Mouse (Mus musculus): Measurements from ENCODE around the gene Ldb3. TPM values are rescaled to one million over a fixed set of nuclear protein-coding genes. Genes with fewer than 3 reads are reported as not detected.

Gene Ldb3
- polyA plus RNA-seq (2017; shearing (Covaris generic)) = not detected

DNA sequence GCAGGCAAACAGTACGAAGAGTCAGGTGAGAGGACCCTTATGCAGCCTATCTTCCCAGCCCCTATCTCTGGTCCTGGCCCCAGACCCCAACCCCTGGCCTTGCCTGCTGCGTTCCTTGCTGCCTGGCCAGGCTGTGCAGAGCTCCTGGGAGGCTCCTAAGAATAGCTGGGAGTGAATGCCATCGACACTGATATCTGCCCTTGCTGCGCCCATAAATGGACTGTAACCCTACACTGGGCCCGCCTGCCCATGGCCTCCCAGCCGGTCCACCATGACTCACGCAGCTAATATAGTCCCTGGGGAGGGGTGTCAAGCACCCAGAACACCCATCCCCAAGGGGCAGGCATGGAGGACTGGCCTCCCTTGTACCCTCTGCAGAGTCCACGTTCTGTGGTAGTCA lies at the start of gene Ldb3:
Ldb3 (minus strand) TSS at position 185 of the 400 bp plus-strand sequence.
- no peak for ATAC-seq

DNA sequence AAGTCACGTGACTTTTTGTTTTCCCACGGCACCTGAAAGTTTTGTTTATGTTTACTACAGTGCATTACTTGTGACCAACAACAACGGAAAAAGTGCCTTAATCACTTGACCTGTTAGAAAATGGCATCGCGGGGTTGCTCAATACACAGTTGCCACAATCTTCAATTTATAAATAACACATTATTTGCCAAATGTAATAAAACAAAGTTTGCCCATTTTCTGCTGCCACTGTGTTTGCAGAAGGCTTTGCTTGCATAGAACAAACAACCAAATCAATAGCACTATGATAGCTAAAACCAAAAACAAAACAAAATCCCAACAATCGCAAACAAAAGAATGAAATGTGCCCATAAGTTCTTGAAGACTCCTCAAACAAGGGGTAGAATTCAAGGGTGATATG lies 47.2 kb upstream of the Ldb3 start:
- ATAC-seq = no peak

DNA sequence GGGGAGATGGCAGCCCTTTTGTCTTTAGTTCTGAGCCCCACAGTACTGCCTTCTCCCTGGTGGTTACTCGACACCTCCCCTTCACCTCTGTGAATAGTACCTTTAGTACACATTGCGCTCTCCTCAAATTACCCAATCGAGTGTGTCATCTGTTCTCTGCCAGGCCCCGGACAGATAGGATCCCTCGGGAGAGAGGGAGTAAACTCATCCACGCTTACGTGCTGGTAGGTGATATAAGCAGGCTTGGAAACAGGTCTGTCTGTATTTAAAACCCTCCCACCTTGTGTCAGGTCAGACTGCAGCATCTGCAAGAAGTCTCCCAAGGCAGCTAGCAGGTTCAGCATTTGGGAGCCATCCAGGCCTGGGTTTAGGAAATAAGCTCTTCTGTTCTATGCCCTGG lies 46.7 kb upstream of the Ldb3 start:
- ATAC-seq = no peak

DNA sequence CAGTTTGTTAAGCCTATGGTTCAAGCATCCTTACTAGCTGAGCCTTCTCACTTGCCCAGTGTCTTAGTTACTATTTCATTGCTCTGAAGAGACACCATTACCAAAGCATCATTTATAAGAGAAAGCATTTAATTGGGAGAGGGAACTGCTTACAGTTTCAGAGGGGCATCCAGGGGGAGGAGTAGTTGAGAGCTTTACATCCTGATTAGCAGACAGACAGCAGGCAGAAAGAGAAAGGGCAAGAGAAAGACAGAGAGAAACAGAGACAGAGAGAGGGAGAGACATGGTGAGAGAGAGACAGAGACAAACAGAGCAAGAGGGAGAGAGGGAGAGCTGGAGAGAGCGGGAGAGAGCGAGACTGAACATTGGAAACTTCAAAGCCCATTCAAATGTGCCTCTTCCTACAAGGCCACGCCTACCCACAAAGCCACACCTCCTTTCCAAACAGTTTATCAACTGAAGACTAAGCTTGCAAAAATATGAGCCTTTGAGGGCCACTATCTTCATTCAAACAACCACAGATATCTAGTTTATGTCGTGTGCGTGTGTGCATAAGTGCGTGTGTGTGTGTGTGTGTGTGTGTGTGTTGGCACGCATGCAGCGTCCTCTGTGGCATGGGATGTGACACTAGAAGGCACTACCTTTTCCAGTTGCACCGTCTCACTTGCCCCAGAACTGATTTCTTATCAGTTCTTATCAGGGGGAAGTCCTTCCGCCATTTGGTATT lies 44.4 kb upstream of the Ldb3 start:
- no peak for ATAC-seq

DNA sequence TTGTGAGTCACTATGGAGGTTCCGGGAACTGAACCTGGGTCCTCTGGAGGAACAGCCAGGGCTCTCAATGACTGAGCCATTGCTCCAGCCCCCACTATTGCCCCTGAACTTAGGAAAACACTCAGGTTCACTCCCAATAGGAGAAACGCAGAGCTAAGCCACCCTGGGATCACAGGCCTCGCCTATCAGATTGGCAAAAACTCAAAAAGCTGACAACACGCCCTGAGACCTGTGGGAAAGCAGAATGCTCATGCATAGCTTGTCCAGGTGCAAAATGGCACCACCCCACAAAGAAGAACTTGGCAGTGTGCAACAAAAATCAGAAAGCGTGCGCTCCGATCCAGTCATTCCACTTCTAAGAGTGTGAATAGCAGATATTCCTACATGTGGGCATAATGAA lies 38.3 kb upstream of the Ldb3 start:
- no peak for ATAC-seq

DNA sequence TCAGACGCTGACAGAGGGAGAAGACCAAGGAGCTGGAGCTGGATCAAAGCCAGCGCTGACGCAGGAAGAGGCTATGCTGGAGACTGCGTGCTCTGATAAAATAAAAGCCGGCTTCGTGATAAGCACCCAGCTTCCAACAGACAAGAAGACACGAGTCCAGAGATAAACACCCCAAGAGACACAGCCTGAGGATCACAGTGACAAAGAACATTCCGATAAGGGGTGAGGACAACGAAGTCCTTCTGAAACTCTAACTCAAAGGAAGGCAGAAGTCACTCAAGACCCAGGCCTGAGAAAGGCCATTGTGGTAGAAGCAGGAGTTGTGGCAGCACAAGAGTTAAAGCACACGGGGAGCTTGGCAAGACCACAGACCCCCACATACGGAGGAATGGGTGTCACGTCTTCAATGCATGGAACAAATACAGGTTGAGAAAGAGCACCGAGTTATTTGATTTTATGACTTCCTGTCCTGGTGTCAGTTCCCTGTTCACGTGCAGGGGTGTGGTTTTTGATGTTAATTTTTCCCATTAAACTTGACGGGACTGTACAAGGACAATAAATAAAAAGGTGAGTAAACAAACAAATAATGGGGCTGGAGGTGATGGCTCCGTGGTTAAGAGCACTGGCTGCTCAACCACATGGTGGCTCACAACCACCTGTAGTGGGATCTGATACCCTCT lies 35.2 kb upstream of the Ldb3 start:
- ATAC-seq = no peak

DNA sequence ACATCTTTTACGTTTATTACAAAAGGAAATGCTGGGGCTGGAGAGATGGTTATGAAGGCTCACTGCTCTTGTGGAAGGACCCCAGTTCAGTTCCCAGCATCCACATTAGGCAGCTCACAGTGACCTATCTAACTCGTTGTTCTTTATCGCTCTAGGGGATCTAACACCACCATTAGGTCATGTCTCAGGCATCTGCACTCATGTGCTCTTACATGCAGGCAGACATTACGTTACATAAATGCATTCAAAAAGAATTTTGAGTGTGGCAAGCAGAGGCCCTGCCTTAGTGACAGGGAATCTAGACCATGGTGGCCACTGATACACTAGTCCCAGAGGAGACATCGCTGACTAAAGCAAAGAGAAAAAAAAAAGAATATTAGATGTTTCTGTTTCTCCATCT lies 34.6 kb upstream of the Ldb3 start:
- no peak for ATAC-seq

DNA sequence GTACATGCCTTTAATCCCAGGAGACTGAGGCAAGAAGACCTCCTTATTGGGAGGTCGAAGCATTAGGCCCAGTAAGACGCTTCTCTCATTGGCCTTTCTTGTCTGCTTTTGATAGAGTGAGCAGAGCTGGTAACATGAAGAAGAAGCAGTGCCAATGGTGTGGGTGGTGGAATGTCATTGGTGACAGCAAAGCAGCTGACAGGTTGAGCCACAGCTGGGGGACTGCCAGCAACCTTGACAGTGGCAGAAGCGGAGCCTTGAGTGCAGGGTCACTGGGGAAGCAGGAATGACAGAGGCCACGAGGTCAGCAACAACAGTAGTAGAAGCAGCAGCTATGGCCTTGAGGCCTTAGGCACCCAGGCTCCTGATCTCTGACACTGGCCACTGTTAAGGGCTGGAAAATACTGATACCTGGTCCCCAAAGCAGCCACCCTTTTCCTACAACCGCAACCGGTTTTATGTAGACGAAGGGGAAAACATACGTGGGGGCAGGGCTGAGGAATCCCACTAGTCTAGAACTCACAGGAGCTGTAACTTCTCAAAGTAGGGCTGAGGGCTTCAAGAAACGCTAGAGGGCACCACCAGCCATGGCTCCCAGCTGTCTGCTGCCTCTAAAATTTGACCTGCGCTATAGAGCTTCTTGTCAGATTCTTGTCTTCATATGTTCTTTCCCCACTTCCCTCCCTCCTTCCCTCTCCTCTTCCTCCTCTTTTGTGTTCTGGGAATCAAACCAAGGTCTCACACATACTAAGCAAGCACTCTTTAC lies 32.3 kb upstream of the Ldb3 start:
- ATAC-seq = peak; percentile 23

DNA sequence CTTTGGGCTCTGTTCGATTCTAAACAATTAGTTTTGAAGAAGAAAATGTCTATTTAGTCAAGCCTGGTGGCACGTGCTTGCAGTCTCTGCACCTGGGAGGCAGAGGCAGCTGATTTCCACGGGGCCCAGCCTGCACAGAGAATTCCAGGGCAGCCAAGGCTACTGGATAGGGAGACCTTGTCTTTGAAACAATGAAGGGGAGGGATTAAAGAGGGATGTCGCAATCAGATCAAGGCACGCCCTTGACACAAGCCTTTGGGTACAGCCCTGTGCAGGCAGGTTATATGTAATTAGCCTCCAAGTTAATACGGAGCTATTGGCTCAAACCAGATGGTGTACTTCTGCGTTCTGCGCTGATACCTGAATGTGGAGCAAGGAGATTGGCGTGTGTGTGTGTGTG lies 30.3 kb upstream of the Ldb3 start:
- no peak for ATAC-seq

DNA sequence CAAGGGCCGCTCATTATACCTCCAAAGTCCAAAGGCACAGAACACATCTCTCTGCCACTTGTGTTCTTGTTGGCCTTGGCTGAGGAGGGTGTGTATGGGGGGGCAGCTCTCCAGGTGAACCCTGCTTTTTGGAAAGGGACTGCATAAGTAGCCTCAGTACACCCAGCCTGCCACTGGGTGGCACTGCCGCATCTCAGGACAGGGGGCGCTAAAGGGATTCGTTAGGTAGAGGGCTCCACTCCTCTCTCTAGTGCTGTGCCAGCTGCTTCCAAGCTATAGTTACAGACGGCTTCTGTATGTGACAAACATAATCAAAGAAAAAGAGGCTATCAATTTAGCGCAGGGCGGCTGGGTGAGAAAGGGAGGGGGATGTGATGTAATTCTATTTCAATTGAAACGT lies 28.3 kb upstream of the Ldb3 start:
- peak; percentile 95 for ATAC-seq

DNA sequence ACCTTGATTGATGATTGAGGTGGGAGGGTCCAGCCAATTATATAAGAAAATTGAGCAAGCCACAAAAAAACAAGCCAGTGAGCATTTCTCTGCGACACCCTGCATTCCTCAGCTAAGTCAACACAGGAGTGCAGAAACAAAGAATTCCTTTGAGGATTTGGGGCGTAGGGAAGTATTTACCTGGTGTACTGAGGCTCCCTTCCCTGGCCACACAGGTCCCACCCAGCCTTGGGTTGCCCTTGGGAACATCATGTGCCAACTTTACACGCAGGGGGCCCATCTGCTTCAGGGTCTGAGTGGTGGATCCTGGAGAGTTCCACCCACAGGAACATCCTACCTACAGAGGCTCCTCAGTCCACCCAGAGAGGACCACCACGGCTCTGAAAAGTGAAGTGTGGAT lies 27.1 kb upstream of the Ldb3 start:
- ATAC-seq = no peak

DNA sequence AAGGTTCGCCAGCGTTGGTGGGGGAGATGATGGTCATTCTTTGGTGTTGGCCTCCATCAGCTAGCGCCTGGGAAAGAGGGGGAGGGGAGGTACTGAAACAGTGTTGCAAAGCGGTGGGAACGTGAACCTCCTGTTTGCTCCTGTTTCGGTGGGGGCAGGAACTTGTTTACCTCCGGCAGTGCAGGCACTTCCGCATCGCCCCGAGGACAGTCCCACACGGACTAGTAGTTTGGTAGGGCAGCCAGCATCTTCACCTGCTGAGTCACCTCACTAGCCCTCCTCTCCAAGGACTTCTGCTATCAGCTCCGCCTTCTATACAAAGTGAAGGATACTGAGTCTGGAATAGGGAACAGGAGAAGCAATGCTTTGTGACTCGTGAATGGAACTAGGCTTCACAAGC lies 26.6 kb upstream of the Ldb3 start:
- no peak for ATAC-seq

DNA sequence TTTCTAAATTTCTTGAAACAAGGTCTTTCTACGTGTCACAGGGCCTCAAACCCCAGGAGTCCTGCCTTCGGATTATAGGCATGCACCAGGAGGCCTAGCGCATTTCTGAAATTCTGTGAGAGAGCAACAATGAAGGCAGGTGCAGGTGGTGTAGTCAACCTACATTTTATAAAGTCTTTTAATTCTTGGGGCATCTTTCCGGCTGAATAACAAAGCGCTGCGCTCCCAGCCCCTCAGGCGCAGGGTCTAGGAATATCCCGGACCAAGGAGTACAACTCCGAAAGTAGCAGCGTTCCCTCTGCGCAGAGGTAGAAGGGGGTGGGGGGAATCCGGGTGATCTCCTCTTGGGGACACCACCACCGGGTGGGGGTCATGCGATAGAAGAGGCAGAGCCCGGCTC lies 26.1 kb upstream of the Ldb3 start:
- no peak for ATAC-seq

DNA sequence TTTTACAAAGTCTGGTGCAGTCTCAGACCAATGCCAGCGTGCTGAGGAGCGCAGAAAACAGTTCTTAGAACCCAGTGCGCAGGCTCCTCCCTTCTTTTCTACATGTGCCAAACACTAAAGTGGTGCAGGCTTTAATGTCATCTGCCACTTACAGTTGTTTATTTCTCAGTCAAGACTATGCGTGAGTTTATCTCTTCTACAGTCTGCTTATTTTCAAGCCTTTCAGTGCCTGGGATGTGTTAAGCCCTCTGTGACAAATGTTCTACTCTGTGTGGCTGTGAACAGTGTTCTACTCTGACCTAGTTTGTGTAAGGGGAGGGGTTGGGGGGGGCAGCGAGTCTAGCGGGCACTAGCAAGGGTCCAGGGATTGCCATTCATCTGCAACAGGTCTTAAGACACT lies 25.0 kb upstream of the Ldb3 start:
- no peak for ATAC-seq

DNA sequence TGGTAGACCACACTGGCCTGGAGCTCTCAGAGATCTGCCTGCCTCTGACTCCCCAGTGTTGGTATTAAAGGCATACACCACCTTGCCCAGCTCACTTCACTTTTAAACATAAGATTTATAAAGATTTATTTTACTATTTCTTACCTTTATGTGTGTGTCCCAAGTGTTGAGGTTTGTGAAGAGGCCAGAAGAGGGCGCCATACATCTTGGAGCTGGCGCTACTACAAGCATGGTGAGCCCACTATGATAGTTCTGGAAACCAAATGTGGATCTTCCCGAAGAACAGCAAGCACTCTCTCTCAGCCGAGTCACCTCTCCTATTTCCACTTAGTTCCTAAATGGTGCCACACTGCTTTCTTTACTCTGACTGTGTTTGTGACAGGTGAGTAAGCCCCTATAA lies 23.7 kb upstream of the Ldb3 start:
- ATAC-seq = no peak

DNA sequence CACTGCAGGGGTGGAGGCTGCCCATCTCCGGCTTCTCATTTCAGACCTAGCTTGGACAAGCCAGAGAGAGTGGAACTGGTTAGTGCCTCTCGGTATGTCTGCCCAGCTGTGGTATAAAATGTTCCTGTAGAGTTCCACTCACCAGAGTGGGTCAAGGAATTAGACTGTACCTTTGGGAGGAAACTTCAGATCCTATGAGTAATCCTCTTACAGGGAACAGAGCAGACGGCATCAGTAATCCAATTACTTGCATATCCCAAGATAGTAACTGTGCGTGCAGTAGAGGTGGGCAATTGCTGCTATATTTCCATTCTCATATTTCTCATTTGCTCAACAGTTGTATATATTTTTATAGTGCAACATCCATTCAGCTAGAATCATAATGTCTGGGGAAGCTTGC lies 23.1 kb upstream of the Ldb3 start:
- ATAC-seq = no peak

DNA sequence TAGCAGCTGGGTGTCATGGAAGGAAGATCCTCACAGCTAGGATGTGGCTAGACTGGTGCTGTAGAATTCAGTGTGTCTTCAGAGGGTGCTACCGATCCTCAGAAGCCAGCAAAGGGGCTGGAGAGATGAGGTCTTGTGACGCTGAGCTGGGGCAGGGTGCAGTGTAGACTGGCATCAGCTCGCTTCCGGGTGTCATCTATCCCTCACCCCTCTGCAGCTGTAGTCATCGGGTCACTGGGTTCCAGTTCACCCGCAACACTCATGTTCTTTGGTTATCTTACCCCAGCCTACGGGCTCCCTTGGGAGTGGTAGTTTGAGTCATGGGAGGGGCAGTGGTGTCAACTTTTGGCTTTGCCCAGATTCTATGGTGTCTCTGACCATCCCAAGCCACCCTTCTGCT lies 13.4 kb upstream of the Ldb3 start:
- no peak for ATAC-seq

DNA sequence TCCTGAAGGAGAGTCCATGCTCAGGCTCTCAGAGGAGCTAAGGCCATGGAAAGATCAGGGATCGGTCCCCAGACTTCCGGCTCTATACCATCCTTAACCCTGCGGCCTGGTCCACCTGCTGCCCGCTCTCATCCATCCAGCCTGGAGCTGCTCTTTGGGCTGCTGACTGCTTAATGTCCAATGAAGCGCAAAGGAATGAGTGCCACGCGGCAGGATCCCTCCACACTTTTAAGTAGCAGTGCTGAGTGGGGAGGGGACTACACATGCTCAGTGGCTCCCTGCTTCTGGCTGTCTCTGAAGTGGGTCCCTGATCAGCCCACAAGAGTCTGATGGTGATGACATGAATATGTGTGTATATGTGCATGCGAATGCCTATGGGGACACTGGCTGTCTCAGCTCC lies 11.5 kb upstream of the Ldb3 start, which contains the start of gene Opn4:
Opn4 (minus strand) TSS at position 202 of the 400 bp plus-strand sequence.
- ATAC-seq = no peak

DNA sequence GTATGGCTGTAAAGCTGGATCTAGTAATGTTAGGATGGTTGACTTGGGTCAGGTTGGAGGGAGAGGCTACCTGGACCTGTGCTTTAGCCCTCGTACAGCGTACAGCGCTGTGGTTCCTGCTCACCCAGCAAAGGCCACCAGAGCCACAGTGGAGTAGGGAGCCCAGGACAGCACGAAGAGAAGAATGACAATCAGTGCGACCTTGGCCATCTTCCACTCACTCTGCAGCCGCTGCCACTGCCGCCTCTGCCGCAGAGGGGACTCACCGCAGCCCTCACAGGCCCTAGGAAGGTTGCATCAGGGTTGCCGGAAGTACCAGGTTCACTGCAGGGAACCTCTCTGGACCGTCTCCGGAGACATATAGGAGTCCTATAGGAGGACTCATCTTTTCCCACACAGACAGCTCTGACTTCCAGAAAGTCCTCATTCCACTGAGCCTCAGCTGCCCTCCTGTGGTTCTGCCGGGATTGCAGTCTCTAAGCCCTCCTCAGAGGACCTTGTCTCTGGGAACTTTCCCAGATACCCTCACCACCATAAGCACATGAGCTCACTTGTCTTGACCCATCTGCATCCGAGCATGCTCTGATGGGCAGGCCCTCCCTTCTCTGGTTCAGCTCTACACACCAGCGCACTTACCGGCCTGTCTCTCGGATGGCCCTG lies 7.2 kb upstream of the Ldb3 start:
- ATAC-seq = no peak

DNA sequence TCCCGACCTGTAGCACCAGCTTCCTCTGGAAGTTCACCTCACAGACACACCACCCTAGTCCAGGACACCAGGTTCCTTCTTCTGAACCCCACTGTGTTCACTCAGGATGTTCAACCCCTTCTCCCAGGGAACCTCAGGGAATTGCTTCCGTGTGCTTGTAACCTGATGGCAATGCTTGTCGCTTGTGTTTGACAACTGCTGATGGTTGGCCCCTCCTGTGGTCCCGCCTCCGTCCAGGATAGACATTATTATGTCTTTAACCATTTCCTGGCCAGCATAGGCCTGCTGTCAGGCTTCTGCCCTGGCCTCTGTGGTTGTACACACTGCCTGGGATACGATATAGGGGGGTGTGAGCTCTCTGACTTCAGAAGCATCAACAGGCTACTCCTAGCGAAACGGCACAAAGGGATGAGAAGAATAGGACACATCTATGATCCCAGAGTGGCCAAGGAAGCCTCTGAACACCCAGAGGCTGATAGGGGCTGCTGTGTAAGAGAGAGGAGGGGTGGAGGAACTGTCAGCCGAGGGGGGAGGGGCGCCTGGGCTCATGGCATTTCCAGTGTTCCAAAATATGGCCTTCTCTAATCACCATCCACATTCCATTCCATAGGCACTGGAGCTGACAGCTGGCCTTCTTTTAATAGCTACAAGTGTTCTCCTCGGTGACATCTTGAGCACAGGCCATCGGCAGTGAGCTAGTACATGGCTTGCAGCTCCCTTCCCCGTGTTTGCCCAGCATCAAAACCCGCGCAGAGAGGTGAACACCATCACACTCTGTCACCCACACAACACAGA lies 3.5 kb upstream of the Ldb3 start:
- no peak for ATAC-seq

DNA sequence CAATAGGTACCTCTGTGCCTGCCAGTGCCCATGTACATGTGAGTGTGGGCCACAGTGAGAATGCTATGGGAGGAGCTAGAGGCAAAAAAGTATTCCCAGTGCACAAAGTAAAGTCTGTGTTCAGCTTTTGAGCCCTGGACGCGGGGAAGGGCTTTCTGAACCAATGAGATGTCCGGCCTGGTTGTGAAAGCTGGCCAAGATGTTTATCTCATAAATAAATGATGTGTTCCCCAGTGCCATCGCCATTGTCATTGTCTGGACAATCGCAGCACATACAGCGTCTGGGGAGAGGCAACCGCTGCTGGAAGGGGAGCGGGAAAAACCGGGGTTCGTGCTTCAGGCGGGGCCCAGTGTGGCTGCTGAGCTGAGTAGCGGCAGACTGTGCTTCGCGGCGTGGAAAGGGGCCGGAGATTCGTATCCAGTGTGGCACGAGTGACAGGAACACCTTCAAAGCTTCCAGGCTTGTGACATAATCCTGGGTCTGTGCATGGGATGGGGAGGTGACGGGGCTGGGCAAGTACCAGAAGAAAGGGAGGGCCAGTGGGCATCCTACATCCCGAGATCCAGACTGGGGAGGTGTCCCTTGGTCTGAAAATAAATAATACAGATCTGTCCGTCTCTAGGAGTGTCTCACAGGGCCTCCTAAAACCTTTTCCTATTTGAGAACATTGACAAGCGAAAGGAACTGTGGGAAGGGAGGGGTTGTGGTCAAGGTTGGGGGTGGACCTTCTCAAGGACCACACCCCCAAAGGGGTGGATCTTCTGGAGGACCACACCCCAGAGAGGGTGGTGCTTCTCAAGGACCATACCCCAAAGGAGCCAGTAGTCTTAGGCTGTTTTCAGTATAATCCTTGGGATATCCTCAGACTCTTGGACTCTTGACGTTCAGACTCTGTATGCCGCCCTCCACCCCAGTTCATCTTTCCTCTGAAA lies 2.5 kb upstream of the Ldb3 start:
- no peak for ATAC-seq

Measured in inflammation-experienced regulatory T-cells, adult 6 months (primary cell).